Mouse (Mus musculus): Measurements from ENCODE around the gene Clcn7. TPM values are rescaled to one million over a fixed set of nuclear protein-coding genes. Genes with fewer than 3 reads are reported as not detected.

The Clcn7 gene
- polyA plus RNA-seq, 1 experiment = not detected

GRCm38 (mm10) chr17:25107786-25108185 is 25.4 kb upstream of the Clcn7 start:
- TF ChIP-seq POLR2A (IDR thresholded peaks at IDR 0.05; ENCODE audit: insufficient read depth, low read depth, low read length) = no peak
- TF ChIP-seq CTCF (IDR thresholded peaks at IDR 0.05; ENCODE audit: insufficient read depth, low read depth, low read length) = no peak
- H3K27ac ChIP-seq (ENCODE audit: insufficient read depth, low read depth, low read length) = no peak overlapping the region
- H3K4me3 ChIP-seq (ENCODE audit: insufficient read depth, low read depth, low read length) = no peak overlapping the region
- 95% methylated on average over 11 of the region's 16 CpGs for WGBS
- H3K4me1 ChIP-seq (ENCODE audit: control insufficient read depth, insufficient read depth, low read length) = peaks cover 4% of the 10 kb centered on the region; the same call in 1 of the 2 replicates

GRCm38 (mm10) chr17:25109578-25109977 is 23.6 kb upstream of the Clcn7 start:
- no peak overlapping the region for H3K4me3 ChIP-seq (ENCODE audit: insufficient read depth, low read depth, low read length)
- 81% methylated on average over 2 of the region's 2 CpGs for WGBS
- TF ChIP-seq CTCF (IDR thresholded peaks at IDR 0.05; ENCODE audit: insufficient read depth, low read depth, low read length) = no peak
- TF ChIP-seq POLR2A (IDR thresholded peaks at IDR 0.05; ENCODE audit: insufficient read depth, low read depth, low read length) = no peak
- no peak overlapping the region for H3K27ac ChIP-seq (ENCODE audit: insufficient read depth, low read depth, low read length)
- H3K4me1 ChIP-seq (ENCODE audit: control insufficient read depth, insufficient read depth, low read length) = peaks cover 4% of the 10 kb centered on the region; the same call in 1 of the 2 replicates

GRCm38 (mm10) chr17:25110590-25110989 is 22.6 kb upstream of the Clcn7 start:
- H3K27ac ChIP-seq (ENCODE audit: insufficient read depth, low read depth, low read length) = no peak overlapping the region
- H3K4me3 ChIP-seq (ENCODE audit: insufficient read depth, low read depth, low read length) = no peak overlapping the region
- TF ChIP-seq POLR2A (IDR thresholded peaks at IDR 0.05; ENCODE audit: insufficient read depth, low read depth, low read length) (no peak), CTCF (IDR thresholded peaks at IDR 0.05; ENCODE audit: insufficient read depth, low read depth, low read length) (no peak)
- peaks cover 10% of the 10 kb centered on the region for H3K4me1 ChIP-seq (ENCODE audit: control insufficient read depth, insufficient read depth, low read length)
- WGBS = 91% methylated on average over 6 of the region's 6 CpGs

- WGBS = 93% methylated on average over 5 of the region's 5 CpGs
- Histone ChIP-seq H3K4me1 (ENCODE audit: control insufficient read depth, insufficient read depth, low read length) (peaks cover 10% of the 10 kb centered on the region), H3K4me3 (ENCODE audit: insufficient read depth, low read depth, low read length) (no peak overlapping the region), H3K27ac (ENCODE audit: insufficient read depth, low read depth, low read length) (no peak overlapping the region)
- TF ChIP-seq POLR2A (IDR thresholded peaks at IDR 0.05; ENCODE audit: insufficient read depth, low read depth, low read length) (no peak), CTCF (IDR thresholded peaks at IDR 0.05; ENCODE audit: insufficient read depth, low read depth, low read length) (no peak)
These were observed 22.0 kb upstream of the Clcn7 start for GRCm38 (mm10) chr17:25111220-25111619.

GRCm38 (mm10) chr17:25111739-25112422 is 21.3 kb upstream of the Clcn7 start:
- Histone ChIP-seq H3K4me1 (ENCODE audit: control insufficient read depth, insufficient read depth, low read length) (peaks cover 10% of the 10 kb centered on the region), H3K27ac (ENCODE audit: insufficient read depth, low read depth, low read length) (no peak overlapping the region), H3K4me3 (ENCODE audit: insufficient read depth, low read depth, low read length) (no peak overlapping the region)
- whole genome bisulfite sequencing = 56% methylated on average over 8 of the region's 8 CpGs
- TF ChIP-seq CTCF (IDR thresholded peaks at IDR 0.05; ENCODE audit: insufficient read depth, low read depth, low read length) (no peak), POLR2A (IDR thresholded peaks at IDR 0.05; ENCODE audit: insufficient read depth, low read depth, low read length) (no peak)

GRCm38 (mm10) chr17:25112423-25112810 is 20.8 kb upstream of the Clcn7 start:
- TF ChIP-seq CTCF (IDR thresholded peaks at IDR 0.05; ENCODE audit: insufficient read depth, low read depth, low read length) (no peak), POLR2A (IDR thresholded peaks at IDR 0.05; ENCODE audit: insufficient read depth, low read depth, low read length) (no peak)
- peaks cover 10% of the 10 kb centered on the region for H3K4me1 ChIP-seq (ENCODE audit: control insufficient read depth, insufficient read depth, low read length)
- H3K4me3 ChIP-seq (ENCODE audit: insufficient read depth, low read depth, low read length) = no peak overlapping the region
- no peak overlapping the region for H3K27ac ChIP-seq (ENCODE audit: insufficient read depth, low read depth, low read length)
- 69% methylated on average over 3 of the region's 3 CpGs for WGBS

GRCm38 (mm10) chr17:25114908-25115645 is 18.1 kb upstream of the Clcn7 start:
- Histone ChIP-seq H3K4me3 (ENCODE audit: insufficient read depth, low read depth, low read length) (peak overlapping the region; percentile 54), H3K4me1 (ENCODE audit: control insufficient read depth, insufficient read depth, low read length) (peaks cover 10% of the 10 kb centered on the region), H3K27ac (ENCODE audit: insufficient read depth, low read depth, low read length) (peak overlapping the region; percentile 67; the same call in 1 of the 2 replicates)
- WGBS = 9% methylated on average over 23 of the region's 23 CpGs
- TF ChIP-seq CTCF (IDR thresholded peaks at IDR 0.05; ENCODE audit: insufficient read depth, low read depth, low read length) = no peak
- no peak for TF ChIP-seq POLR2A (IDR thresholded peaks at IDR 0.05; ENCODE audit: insufficient read depth, low read depth, low read length)

GRCm38 (mm10) chr17:25115664-25116432 is 17.3 kb upstream of the Clcn7 start, which contains the start of gene Telo2:
TSS of gene Telo2 (minus strand) at chr17:25115967.
- Histone ChIP-seq H3K27ac (ENCODE audit: insufficient read depth, low read depth, low read length) (peak within 1 kb of the TSS; percentile 67; the same call in 1 of the 2 replicates), H3K4me1 (ENCODE audit: control insufficient read depth, insufficient read depth, low read length) (peaks cover 10% of the 10 kb centered on the region), H3K4me3 (ENCODE audit: insufficient read depth, low read depth, low read length) (peak within 1 kb of the TSS; percentile 54)
- TF ChIP-seq CTCF (IDR thresholded peaks at IDR 0.05; ENCODE audit: insufficient read depth, low read depth, low read length) = no peak
- 0 out of 2 replicates have a peak, but pooled peaks have one; percentile 42 for TF ChIP-seq POLR2A (IDR thresholded peaks at IDR 0.05; ENCODE audit: insufficient read depth, low read depth, low read length)
- WGBS = 2% methylated on average over 40 of the region's 40 CpGs

Data from olfactory bulb, adult 2 months (tissue).